Mouse (Mus musculus): ENCODE results near the gene Upk3b. TPM values are rescaled to one million over a fixed set of nuclear protein-coding genes. Genes with fewer than 3 reads are reported as not detected.

Gene Upk3b
- polyA plus RNA-seq, 1 experiment, result 0.01 TPM

GRCm38 (mm10) chr5:135996162-135996561 is 42.1 kb upstream of the Upk3b start:
- Histone ChIP-seq H3K4me3 (ENCODE audit: insufficient read depth, poor library complexity, severe bottlenecking) (no peak overlapping the region), H3K79me2 (ENCODE audit: control insufficient read depth, insufficient read depth) (peaks cover 38% of the 10 kb centered on the region), H3K27me3 (ENCODE audit: control insufficient read depth, insufficient read depth, insufficient read length) (no peaks in the 10 kb centered on the region), H3K36me3 (ENCODE audit: control insufficient read depth, insufficient read depth) (peaks cover 25% of the 10 kb centered on the region), H3ac (ENCODE audit: control insufficient read depth, insufficient read length, low read depth) (no peak overlapping the region), H3K79me3 (ENCODE audit: low read depth) (peaks cover 6% of the 10 kb centered on the region)
- no peak for TF ChIP-seq MAX (IDR thresholded peaks at IDR 0.05)

DNA sequence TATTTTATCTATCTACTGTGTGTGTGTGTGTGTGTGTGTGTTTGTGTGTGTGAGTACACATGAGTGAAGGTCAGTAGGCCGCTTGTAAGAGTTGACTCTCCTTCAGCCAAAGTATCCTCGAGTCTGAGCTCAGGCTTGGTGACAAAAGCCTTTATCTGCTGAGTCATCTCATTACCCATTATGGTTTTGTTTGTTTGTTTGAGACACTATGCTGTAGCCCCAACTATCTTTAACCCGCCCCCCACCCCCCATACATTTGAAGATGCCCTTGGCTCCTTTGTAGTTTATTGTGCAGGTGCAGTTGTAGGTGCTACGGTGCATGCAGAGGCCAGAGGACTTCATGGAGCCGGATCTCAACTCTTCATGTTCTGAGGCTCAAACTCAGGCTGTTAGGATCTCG is 37.1 kb upstream of the Upk3b start:
- Histone ChIP-seq H3K27me3 (ENCODE audit: control insufficient read depth, insufficient read depth, insufficient read length) (no peaks in the 10 kb centered on the region), H3K79me2 (ENCODE audit: control insufficient read depth, insufficient read depth) (peaks cover 33% of the 10 kb centered on the region), H3K4me3 (ENCODE audit: insufficient read depth, poor library complexity, severe bottlenecking) (no peak overlapping the region), H3K79me3 (ENCODE audit: low read depth) (peaks cover 7% of the 10 kb centered on the region), H3K36me3 (ENCODE audit: control insufficient read depth, insufficient read depth) (peaks cover 25% of the 10 kb centered on the region), H3ac (ENCODE audit: control insufficient read depth, insufficient read length, low read depth) (no peak overlapping the region)
- TF ChIP-seq CEBPB (IDR thresholded peaks at IDR 0.05; ENCODE audit: low read depth), result no peak
- no peak for TF ChIP-seq USF1 (IDR thresholded peaks at IDR 0.05; ENCODE audit: low read depth)
- TF ChIP-seq MYOG (IDR thresholded peaks at IDR 0.05; ENCODE audit: control insufficient read depth, extremely low read depth, insufficient read length), result no peak
- TF ChIP-seq MYOD1 (IDR thresholded peaks at IDR 0.05; ENCODE audit: control insufficient read depth, insufficient read length, low read depth), result no peak
- TF ChIP-seq FOSL1 (IDR thresholded peaks at IDR 0.05; ENCODE audit: insufficient read depth, low read length, poor library complexity, severe bottlenecking), result no peak
- TF ChIP-seq MAX (IDR thresholded peaks at IDR 0.05), result no peak
- TF ChIP-seq CTCF (IDR thresholded peaks at IDR 0.05; ENCODE audit: control insufficient read depth, insufficient read depth, insufficient read length), result no peak

- peaks cover 5% of the 10 kb centered on the region for H3K79me3 ChIP-seq (ENCODE audit: low read depth)
- no peak for TF ChIP-seq FOSL1 (IDR thresholded peaks at IDR 0.05; ENCODE audit: insufficient read depth, low read length, poor library complexity, severe bottlenecking)
- TF ChIP-seq CEBPB (IDR thresholded peaks at IDR 0.05; ENCODE audit: low read depth), result no peak
- TF ChIP-seq CTCF (IDR thresholded peaks at IDR 0.05; ENCODE audit: control insufficient read depth, insufficient read depth, insufficient read length), result no peak
- TF ChIP-seq MYOG (IDR thresholded peaks at IDR 0.05; ENCODE audit: control insufficient read depth, extremely low read depth, insufficient read length), result no peak
- no peak for TF ChIP-seq MYOD1 (IDR thresholded peaks at IDR 0.05; ENCODE audit: control insufficient read depth, insufficient read length, low read depth)
- H3K36me3 ChIP-seq (ENCODE audit: control insufficient read depth, insufficient read depth), result peaks cover 17% of the 10 kb centered on the region
- no peak overlapping the region for H3K4me3 ChIP-seq (ENCODE audit: insufficient read depth, poor library complexity, severe bottlenecking)
- no peak overlapping the region for H3ac ChIP-seq (ENCODE audit: control insufficient read depth, insufficient read length, low read depth)
- H3K27me3 ChIP-seq (ENCODE audit: control insufficient read depth, insufficient read depth, insufficient read length), result no peaks in the 10 kb centered on the region
- H3K79me2 ChIP-seq (ENCODE audit: control insufficient read depth, insufficient read depth), result peaks cover 34% of the 10 kb centered on the region
Measured at GRCm38 (mm10) chr5:136002325-136002724, 36.0 kb upstream of the Upk3b start.

GRCm38 (mm10) chr5:136002751-136003151 is 35.5 kb upstream of the Upk3b start:
- TF ChIP-seq MYOD1 (IDR thresholded peaks at IDR 0.05; ENCODE audit: control insufficient read depth, insufficient read length, low read depth), result no peak
- TF ChIP-seq CEBPB (IDR thresholded peaks at IDR 0.05; ENCODE audit: low read depth), result no peak
- no peak for TF ChIP-seq MAX (IDR thresholded peaks at IDR 0.05)
- TF ChIP-seq CTCF (IDR thresholded peaks at IDR 0.05; ENCODE audit: control insufficient read depth, insufficient read depth, insufficient read length), result no peak
- no peak for TF ChIP-seq FOSL1 (IDR thresholded peaks at IDR 0.05; ENCODE audit: insufficient read depth, low read length, poor library complexity, severe bottlenecking)
- no peak for TF ChIP-seq MYOG (IDR thresholded peaks at IDR 0.05; ENCODE audit: control insufficient read depth, extremely low read depth, insufficient read length)
- TF ChIP-seq USF1 (IDR thresholded peaks at IDR 0.05; ENCODE audit: low read depth), result no peak
- Histone ChIP-seq H3ac (ENCODE audit: control insufficient read depth, insufficient read length, low read depth) (no peak overlapping the region), H3K79me3 (ENCODE audit: low read depth) (peaks cover 5% of the 10 kb centered on the region), H3K36me3 (ENCODE audit: control insufficient read depth, insufficient read depth) (peaks cover 13% of the 10 kb centered on the region), H3K27me3 (ENCODE audit: control insufficient read depth, insufficient read depth, insufficient read length) (no peaks in the 10 kb centered on the region), H3K79me2 (ENCODE audit: control insufficient read depth, insufficient read depth) (peaks cover 34% of the 10 kb centered on the region), H3K4me3 (ENCODE audit: insufficient read depth, poor library complexity, severe bottlenecking) (no peak overlapping the region)

DNA sequence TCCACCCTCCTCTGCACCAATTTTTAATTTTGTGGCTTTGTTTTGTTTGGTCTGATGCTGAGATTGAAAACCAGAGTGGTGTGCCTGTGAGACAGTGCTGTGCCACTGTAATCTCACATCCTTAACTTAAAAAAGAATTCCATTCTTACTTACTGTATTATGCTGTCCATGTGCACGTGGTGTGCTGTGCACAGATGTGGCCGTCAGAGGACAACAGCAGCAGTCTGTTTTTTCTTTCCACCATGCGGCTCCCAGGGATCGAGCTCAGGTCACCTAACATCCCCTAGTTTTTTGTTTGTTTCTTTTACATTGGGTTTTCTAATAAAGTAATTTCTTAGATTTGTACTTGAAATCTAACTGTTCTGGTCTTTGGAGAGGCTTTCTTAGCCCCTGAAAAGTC is 33.8 kb upstream of the Upk3b start:
- no peak for TF ChIP-seq USF1 (IDR thresholded peaks at IDR 0.05; ENCODE audit: low read depth)
- no peak for TF ChIP-seq CTCF (IDR thresholded peaks at IDR 0.05; ENCODE audit: control insufficient read depth, insufficient read depth, insufficient read length)
- TF ChIP-seq MYOG (IDR thresholded peaks at IDR 0.05; ENCODE audit: control insufficient read depth, extremely low read depth, insufficient read length), result no peak
- no peak for TF ChIP-seq MYOD1 (IDR thresholded peaks at IDR 0.05; ENCODE audit: control insufficient read depth, insufficient read length, low read depth)
- Histone ChIP-seq H3K27me3 (ENCODE audit: control insufficient read depth, insufficient read depth, insufficient read length) (no peaks in the 10 kb centered on the region), H3K4me3 (ENCODE audit: insufficient read depth, poor library complexity, severe bottlenecking) (no peak overlapping the region), H3ac (ENCODE audit: control insufficient read depth, insufficient read length, low read depth) (no peak overlapping the region), H3K79me3 (ENCODE audit: low read depth) (peaks cover 5% of the 10 kb centered on the region), H3K79me2 (ENCODE audit: control insufficient read depth, insufficient read depth) (peaks cover 40% of the 10 kb centered on the region), H3K36me3 (ENCODE audit: control insufficient read depth, insufficient read depth) (peaks cover 4% of the 10 kb centered on the region)

GRCm38 (mm10) chr5:136007745-136008144 is 30.6 kb upstream of the Upk3b start:
- Histone ChIP-seq H3K79me3 (ENCODE audit: low read depth) (peaks cover 6% of the 10 kb centered on the region), H3K36me3 (ENCODE audit: control insufficient read depth, insufficient read depth) (peaks cover 25% of the 10 kb centered on the region), H3K4me3 (ENCODE audit: insufficient read depth, poor library complexity, severe bottlenecking) (no peak overlapping the region), H3ac (ENCODE audit: control insufficient read depth, insufficient read length, low read depth) (peak overlapping the region; percentile 26), H3K79me2 (ENCODE audit: control insufficient read depth, insufficient read depth) (peaks cover 33% of the 10 kb centered on the region), H3K27me3 (ENCODE audit: control insufficient read depth, insufficient read depth, insufficient read length) (no peaks in the 10 kb centered on the region)
- no peak for TF ChIP-seq MYOD1 (IDR thresholded peaks at IDR 0.05; ENCODE audit: control insufficient read depth, insufficient read length, low read depth)
- no peak for TF ChIP-seq FOSL1 (IDR thresholded peaks at IDR 0.05; ENCODE audit: insufficient read depth, low read length, poor library complexity, severe bottlenecking)
- no peak for TF ChIP-seq MYOG (IDR thresholded peaks at IDR 0.05; ENCODE audit: control insufficient read depth, extremely low read depth, insufficient read length)
- TF ChIP-seq CEBPB (IDR thresholded peaks at IDR 0.05; ENCODE audit: low read depth), result no peak
- no peak for TF ChIP-seq MAX (IDR thresholded peaks at IDR 0.05)
- peak; percentile 89 for TF ChIP-seq USF1 (IDR thresholded peaks at IDR 0.05; ENCODE audit: low read depth)

All from C2C12 (cell line).